Mouse (Mus musculus) midbrain, embryonic 14.5 days (tissue): ENCODE results near the gene Hoxa5. TPM values are rescaled to one million over a fixed set of nuclear protein-coding genes. Genes with fewer than 3 reads are reported as not detected.
A peak's percentile ranks its signal among the peaks of the same experiment; 100 is the strongest.

Source experiments
- ATAC-seq: fragments of 200-750 bp; cut with Nextera tagmentation; 2 replicates; pipeline ENCODE4 v1.8.0; 2017; ENCODE audit warnings: moderate number of reproducible peaks, moderate library complexity; ENCODE audit not compliant: low FRiP score, low TSS enrichment
- DNase-seq: peaks from one replicate; pipeline ENCODE4 v3.0.0-alpha.2; 2015
- H3K27ac ChIP-seq: fragments of 300-500 bp; sonication (generic); replicated peaks from 2 replicates; pipeline ENCODE4 v1.5.1; 2014; ENCODE audit warnings: mild to moderate bottlenecking, low read depth, low read length, moderate library complexity
- H3K27me3 ChIP-seq: fragments of 300-500 bp; sonication (generic); 2 replicates; pipeline ENCODE4 v1.6.1; 2014; ENCODE audit warnings: low read length, control low read depth, mixed read lengths; ENCODE audit not compliant: control insufficient read depth, insufficient read depth
- H3K36me3 ChIP-seq: fragments of 300-500 bp; sonication (generic); 2 replicates; pipeline ENCODE4 v1.6.1; 2014; ENCODE audit warnings: low read length, control low read depth; ENCODE audit not compliant: control insufficient read depth, insufficient read depth
- H3K4me1 ChIP-seq: fragments of 300-500 bp; sonication (generic); 2 replicates; pipeline ENCODE4 v1.6.1; 2014; ENCODE audit warnings: mild to moderate bottlenecking, antibody characterized with exemption, low read length, control low read depth; ENCODE audit not compliant: control insufficient read depth, insufficient read depth
- H3K4me2 ChIP-seq: fragments of 300-500 bp; sonication (generic); 2 replicates; pipeline ENCODE4 v1.6.1; 2014; ENCODE audit warnings: mild to moderate bottlenecking, low read length, moderate library complexity
- H3K4me3 ChIP-seq: fragments of 300-500 bp; sonication (generic); replicated peaks from 2 replicates; pipeline ENCODE4 v1.5.1; 2014; ENCODE audit warnings: low read depth, low read length
- H3K9ac ChIP-seq: fragments of 300-500 bp; sonication (generic); replicated peaks from 2 replicates; pipeline ENCODE4 v1.6.1; 2014; ENCODE audit warnings: mild to moderate bottlenecking, low read length, moderate library complexity
- H3K9me3 ChIP-seq: fragments of 300-500 bp; sonication (generic); 2 replicates; pipeline ENCODE4 v1.6.1; 2016; ENCODE audit warnings: low read length, control low read depth, mixed read lengths; ENCODE audit not compliant: control insufficient read depth
- WGBS: fragments of 180-500 bp; shearing (Covaris S2); extraction: QIAGEN DNeasy Blood & Tissue Kit; methylation state at CpG from one replicate; pipeline ENCODE4 v1.1.7; 2014; 5-methylcytosine and 5-hydroxymethylcytosine counted together
- polyA plus RNA-seq: library from polyadenylated mRNA; unstranded; fragments of >200 nt; fragmentation: Nextera tagmentation; extraction: Ambion mirVana; gene quantifications from 2 replicates; pipeline ENCODE4 v1.2.1, GENCODE M21; 2014

The Hoxa5 gene
- polyA plus RNA-seq, 1 experiment from 2014 or later, result not detected

- Histone ChIP-seq H3K4me3 (no peak overlapping the region), H3K4me2 (no peak overlapping the region), H3K27me3 (peaks cover 100% of the 10 kb centered on the region), H3K9ac (no peak overlapping the region), H3K36me3 (no peaks in the 10 kb centered on the region), H3K9me3 (no peaks in the 10 kb centered on the region), H3K27ac (no peak overlapping the region), H3K4me1 (no peaks in the 10 kb centered on the region)
- no peak for DNase-seq
- WGBS, result under 1% methylated on average over 30 of the region's 30 CpGs
- no peak for ATAC-seq
Measured at GRCm38 (mm10) chr6:52200073-52200750, 4.2 kb downstream of the Hoxa5 start.

GRCm38 (mm10) chr6:52197271-52197670 is 7.1 kb downstream of the Hoxa5 start:
- no peak overlapping the region for H3K4me2 ChIP-seq
- no peak overlapping the region for H3K27ac ChIP-seq
- ATAC-seq, result no peak
- H3K27me3 ChIP-seq, result peaks cover 100% of the 10 kb centered on the region
- no peaks in the 10 kb centered on the region for H3K36me3 ChIP-seq
- H3K9me3 ChIP-seq, result no peaks in the 10 kb centered on the region
- peak; percentile 78 for DNase-seq
- WGBS, result 1% methylated on average over 10 of the region's 10 CpGs
- H3K4me1 ChIP-seq, result no peaks in the 10 kb centered on the region
- H3K4me3 ChIP-seq, result no peak overlapping the region
- H3K9ac ChIP-seq, result no peak overlapping the region

GRCm38 (mm10) chr6:52196811-52197210 is 7.6 kb downstream of the Hoxa5 start:
- Histone ChIP-seq H3K4me3 (no peak overlapping the region), H3K36me3 (no peaks in the 10 kb centered on the region), H3K4me1 (peaks cover 3% of the 10 kb centered on the region; the same call in 1 of the 2 replicates), H3K9me3 (no peaks in the 10 kb centered on the region), H3K27ac (no peak overlapping the region), H3K4me2 (no peak overlapping the region), H3K9ac (no peak overlapping the region), H3K27me3 (peaks cover 100% of the 10 kb centered on the region)
- WGBS, result 4% methylated on average over 9 of the region's 9 CpGs
- no peak for DNase-seq
- no peak for ATAC-seq

GRCm38 (mm10) chr6:52194690-52195089 is 9.7 kb downstream of the Hoxa5 start:
- WGBS, result 4% methylated on average over 10 of the region's 10 CpGs
- Histone ChIP-seq H3K9ac (no peak overlapping the region), H3K36me3 (no peaks in the 10 kb centered on the region), H3K9me3 (no peaks in the 10 kb centered on the region), H3K4me3 (no peak overlapping the region), H3K4me1 (peaks cover 4% of the 10 kb centered on the region; the same call in 1 of the 2 replicates), H3K27ac (no peak overlapping the region), H3K27me3 (peaks cover 100% of the 10 kb centered on the region), H3K4me2 (no peak overlapping the region)
- ATAC-seq (no peak), DNase-seq (no peak)

GRCm38 (mm10) chr6:52191860-52192550 is 12.4 kb downstream of the Hoxa5 start:
- H3K4me3 ChIP-seq, result peak overlapping the region; percentile 31
- ATAC-seq (no peak; the same call in 1 of the 2 replicates), DNase-seq (peak; percentile 74)
- H3K9ac ChIP-seq, result no peak overlapping the region
- H3K36me3 ChIP-seq, result no peaks in the 10 kb centered on the region
- H3K4me1 ChIP-seq, result peaks cover 4% of the 10 kb centered on the region; the same call in 1 of the 2 replicates
- H3K4me2 ChIP-seq, result peak overlapping the region; percentile 53
- peaks cover 100% of the 10 kb centered on the region for H3K27me3 ChIP-seq
- H3K27ac ChIP-seq, result no peak overlapping the region
- under 1% methylated on average over 49 of the region's 55 CpGs for WGBS
- H3K9me3 ChIP-seq, result no peaks in the 10 kb centered on the region

GRCm38 (mm10) chr6:52190906-52191810 is 13.2 kb downstream of the Hoxa5 start, which contains the start of gene Hoxa4:
TSS of gene Hoxa4 (minus strand) at chr6:52191753.
- Histone ChIP-seq H3K36me3 (no peaks in the 10 kb centered on the region), H3K27ac (no peak within 1 kb of the TSS), H3K9me3 (no peaks in the 10 kb centered on the region), H3K27me3 (peaks cover 100% of the 10 kb centered on the region), H3K4me1 (peaks cover 4% of the 10 kb centered on the region; the same call in 1 of the 2 replicates), H3K4me3 (peak within 1 kb of the TSS; percentile 31), H3K9ac (no peak within 1 kb of the TSS), H3K4me2 (peak within 1 kb of the TSS; percentile 53)
- no peak for DNase-seq
- no peak for ATAC-seq
- WGBS, result 2% methylated on average over 88 of the region's 102 CpGs

- Histone ChIP-seq H3K4me2 (no peak overlapping the region), H3K36me3 (no peaks in the 10 kb centered on the region), H3K4me3 (no peak overlapping the region), H3K9ac (no peak overlapping the region), H3K9me3 (no peaks in the 10 kb centered on the region), H3K27me3 (peaks cover 100% of the 10 kb centered on the region), H3K27ac (no peak overlapping the region), H3K4me1 (peaks cover 4% of the 10 kb centered on the region; the same call in 1 of the 2 replicates)
- WGBS, result 1% methylated on average over 23 of the region's 23 CpGs
- DNase-seq, result no peak
- ATAC-seq, result no peak
Measured at GRCm38 (mm10) chr6:52190410-52190809, 14.0 kb downstream of the Hoxa5 start.

- ATAC-seq, result no peak
- H3K36me3 ChIP-seq, result no peaks in the 10 kb centered on the region
- 2% methylated on average over 8 of the region's 8 CpGs for WGBS
- peaks cover 4% of the 10 kb centered on the region; the same call in 1 of the 2 replicates for H3K4me1 ChIP-seq
- no peaks in the 10 kb centered on the region for H3K9me3 ChIP-seq
- H3K9ac ChIP-seq, result no peak overlapping the region
- no peak overlapping the region for H3K4me3 ChIP-seq
- no peak overlapping the region for H3K27ac ChIP-seq
- H3K27me3 ChIP-seq, result peaks cover 100% of the 10 kb centered on the region
- no peak overlapping the region for H3K4me2 ChIP-seq
- DNase-seq, result no peak
Measured at GRCm38 (mm10) chr6:52189909-52190308, 14.5 kb downstream of the Hoxa5 start.
